Mouse (Mus musculus) stomach, embryonic 14.5 days (tissue): ENCODE measurements around the gene Pcyt2. TPM values are rescaled to one million over a fixed set of nuclear protein-coding genes. Genes with fewer than 3 reads are reported as not detected.

Source experiments
- ATAC-seq: fragments of 200-750 bp; cut with Nextera tagmentation; 2 replicates; pipeline ENCODE4 v1.8.0; 2017; ENCODE audit warnings: low read depth, moderate TSS enrichment; ENCODE audit not compliant: insufficient number of reproducible peaks, insufficient read depth, low FRiP score
- H3K27ac ChIP-seq: fragments of 300-500 bp; sonication (generic); 2 replicates; pipeline ENCODE4 v1.5.1; 2014; ENCODE audit warnings: mild to moderate bottlenecking, low read length, moderate library complexity, mixed read lengths
- H3K27me3 ChIP-seq: fragments of 300-500 bp; sonication (generic); 2 replicates; pipeline ENCODE4 v1.6.1; 2014; ENCODE audit warnings: low read length, control low read depth, mixed read lengths; ENCODE audit not compliant: control insufficient read depth, insufficient read depth
- H3K36me3 ChIP-seq: fragments of 300-500 bp; sonication (generic); 2 replicates; pipeline ENCODE4 v1.6.1; 2014; ENCODE audit warnings: mild to moderate bottlenecking, control low read depth, low read length, moderate library complexity, mixed read lengths; ENCODE audit not compliant: control insufficient read depth, insufficient read depth
- H3K4me1 ChIP-seq: fragments of 300-500 bp; sonication (generic); 2 replicates; pipeline ENCODE4 v1.6.1; 2014; ENCODE audit warnings: low read length, control low read depth, mixed read lengths; ENCODE audit not compliant: control insufficient read depth, insufficient read depth
- H3K4me2 ChIP-seq: fragments of 300-500 bp; sonication (generic); replicated peaks from 2 replicates; pipeline ENCODE4 v1.6.1; 2014; ENCODE audit warnings: low read depth, low read length, control low read depth
- H3K4me3 ChIP-seq: fragments of 300-500 bp; sonication (generic); 2 replicates; pipeline ENCODE4 v1.5.1; 2014; ENCODE audit warnings: low read depth, low read length, control low read depth
- H3K9ac ChIP-seq: fragments of 300-500 bp; sonication (generic); replicated peaks from 2 replicates; pipeline ENCODE4 v1.6.1; 2014; ENCODE audit warnings: low read depth, mild to moderate bottlenecking, control low read depth, low read length, moderate library complexity, mixed read lengths
- H3K9me3 ChIP-seq: fragments of 300-500 bp; sonication (generic); 2 replicates; pipeline ENCODE4 v1.6.1; 2016; ENCODE audit warnings: low read depth, low read length, control low read depth; ENCODE audit not compliant: control insufficient read depth
- WGBS: fragments of 180-500 bp; shearing (Covaris S2); extraction: QIAGEN DNeasy Blood & Tissue Kit; methylation state at CpG from one replicate; pipeline ENCODE4 v1.1.7; 2014; 5-methylcytosine and 5-hydroxymethylcytosine counted together
- polyA plus RNA-seq: library from polyadenylated mRNA; unstranded; fragments of >200 nt; fragmentation: Nextera tagmentation; extraction: Ambion mirVana; gene quantifications from 2 replicates; pipeline ENCODE4 v1.2.1, GENCODE M21; 2014

The Pcyt2 gene
- 119 and 135 TPM in 2 replicates for polyA plus RNA-seq

GRCm38 (mm10) chr11:120617519-120618112 is at the start of gene Pcyt2:
Gene Pcyt2 (minus strand): TSS chr11:120617936.
- H3K4me2 ChIP-seq = peak within 1 kb of the TSS; percentile 74
- peak; percentile 96 for ATAC-seq
- peak within 1 kb of the TSS; percentile 53 for H3K4me3 ChIP-seq
- peaks cover 43% of the 10 kb centered on the region for H3K36me3 ChIP-seq
- H3K27me3 ChIP-seq = no peaks in the 10 kb centered on the region
- H3K27ac ChIP-seq = no peak within 1 kb of the TSS
- H3K4me1 ChIP-seq = peaks cover 10% of the 10 kb centered on the region
- WGBS = under 1% methylated on average over 56 of the region's 56 CpGs
- H3K9me3 ChIP-seq = no peaks in the 10 kb centered on the region
- H3K9ac ChIP-seq = peak within 1 kb of the TSS; percentile 36; the same call in 1 of the 2 replicates

GRCm38 (mm10) chr11:120666617-120667016 is 48.9 kb upstream of the Pcyt2 start:
- Histone ChIP-seq H3K27ac (no peak overlapping the region), H3K27me3 (peaks cover 11% of the 10 kb centered on the region; the same call in 1 of the 2 replicates), H3K4me3 (no peak overlapping the region), H3K36me3 (no peaks in the 10 kb centered on the region), H3K9ac (no peak overlapping the region), H3K4me1 (no peaks in the 10 kb centered on the region), H3K9me3 (no peaks in the 10 kb centered on the region), H3K4me2 (no peak overlapping the region)
- no peak for ATAC-seq
- WGBS = 8% methylated on average over 3 of the region's 3 CpGs

GRCm38 (mm10) chr11:120665406-120665805 is 47.7 kb upstream of the Pcyt2 start:
- WGBS = 63% methylated on average over 3 of the region's 3 CpGs
- no peaks in the 10 kb centered on the region for H3K9me3 ChIP-seq
- no peak overlapping the region for H3K27ac ChIP-seq
- H3K4me3 ChIP-seq = no peak overlapping the region
- no peak overlapping the region for H3K4me2 ChIP-seq
- H3K36me3 ChIP-seq = no peaks in the 10 kb centered on the region
- peak; percentile 44; the same call in 1 of the 2 replicates for ATAC-seq
- H3K4me1 ChIP-seq = 0 out of 2 replicates have a peak, but pooled peaks cover 1% of the 10 kb centered on the region
- H3K27me3 ChIP-seq = peaks cover 22% of the 10 kb centered on the region
- H3K9ac ChIP-seq = no peak overlapping the region

GRCm38 (mm10) chr11:120663714-120664113 is 46.0 kb upstream of the Pcyt2 start:
- WGBS = 82% methylated on average over 5 of the region's 5 CpGs
- peaks cover 38% of the 10 kb centered on the region for H3K27me3 ChIP-seq

GRCm38 (mm10) chr11:120662759-120663158 is 45.0 kb upstream of the Pcyt2 start:
- Histone ChIP-seq H3K9ac (no peak overlapping the region), H3K9me3 (no peaks in the 10 kb centered on the region), H3K36me3 (no peaks in the 10 kb centered on the region), H3K4me2 (no peak overlapping the region), H3K4me1 (0 out of 2 replicates have a peak, but pooled peaks cover 6% of the 10 kb centered on the region), H3K27ac (no peak overlapping the region), H3K27me3 (peaks cover 44% of the 10 kb centered on the region), H3K4me3 (no peak overlapping the region)
- WGBS = 72% methylated on average over 6 of the region's 6 CpGs
- ATAC-seq = no peak

More at GRCm38 (mm10) chr11:120663714-120664113, 46.0 kb upstream of the Pcyt2 start:
- H3K36me3 ChIP-seq = no peaks in the 10 kb centered on the region
- H3K4me1 ChIP-seq = 0 out of 2 replicates have a peak, but pooled peaks cover 6% of the 10 kb centered on the region
- no peak overlapping the region for H3K9ac ChIP-seq
- H3K4me3 ChIP-seq = no peak overlapping the region
- H3K4me2 ChIP-seq = no peak overlapping the region
- no peaks in the 10 kb centered on the region for H3K9me3 ChIP-seq
- ATAC-seq = no peak
- H3K27ac ChIP-seq = no peak overlapping the region

GRCm38 (mm10) chr11:120661076-120661460 is 43.3 kb upstream of the Pcyt2 start, which contains the start of gene Notum:
Gene Notum (minus strand): TSS chr11:120661175.
- 1% methylated on average over 35 of the region's 35 CpGs for whole genome bisulfite sequencing
- peaks cover 44% of the 10 kb centered on the region for H3K27me3 ChIP-seq
- H3K27ac ChIP-seq = no peak within 1 kb of the TSS
- H3K9me3 ChIP-seq = no peaks in the 10 kb centered on the region
- no peak for ATAC-seq
- H3K9ac ChIP-seq = peak within 1 kb of the TSS; percentile 33; the same call in 1 of the 2 replicates
- peak within 1 kb of the TSS; percentile 41 for H3K4me3 ChIP-seq
- H3K36me3 ChIP-seq = no peaks in the 10 kb centered on the region
- peak within 1 kb of the TSS; percentile 51 for H3K4me2 ChIP-seq
- 0 out of 2 replicates have a peak, but pooled peaks cover 6% of the 10 kb centered on the region for H3K4me1 ChIP-seq

- ATAC-seq = peak; percentile 53
- peak overlapping the region; percentile 33; the same call in 1 of the 2 replicates for H3K9ac ChIP-seq
Measured at GRCm38 (mm10) chr11:120660301-120661075, 42.8 kb upstream of the Pcyt2 start.

GRCm38 (mm10) chr11:120659509-120660300 is 42.0 kb upstream of the Pcyt2 start:
- WGBS = 4% methylated on average over 50 of the region's 50 CpGs
- no peak for ATAC-seq

More at GRCm38 (mm10) chr11:120660301-120661075, 42.8 kb upstream of the Pcyt2 start:
- H3K36me3 ChIP-seq = no peaks in the 10 kb centered on the region
- H3K4me2 ChIP-seq = peak overlapping the region; percentile 51
- H3K9me3 ChIP-seq = no peaks in the 10 kb centered on the region
- H3K4me1 ChIP-seq = 0 out of 2 replicates have a peak, but pooled peaks cover 6% of the 10 kb centered on the region
- no peak overlapping the region for H3K27ac ChIP-seq
- peaks cover 44% of the 10 kb centered on the region for H3K27me3 ChIP-seq
- WGBS = under 1% methylated on average over 82 of the region's 95 CpGs
- H3K4me3 ChIP-seq = peak overlapping the region; percentile 41

More at GRCm38 (mm10) chr11:120659509-120660300, 42.0 kb upstream of the Pcyt2 start:
- H3K27ac ChIP-seq = no peak overlapping the region
- 0 out of 2 replicates have a peak overlapping the region, but pooled peaks have one; percentile 33 for H3K9ac ChIP-seq
- H3K27me3 ChIP-seq = peaks cover 44% of the 10 kb centered on the region
- 0 out of 2 replicates have a peak, but pooled peaks cover 6% of the 10 kb centered on the region for H3K4me1 ChIP-seq
- no peaks in the 10 kb centered on the region for H3K36me3 ChIP-seq
- H3K4me2 ChIP-seq = peak overlapping the region; percentile 51
- no peaks in the 10 kb centered on the region for H3K9me3 ChIP-seq
- peak overlapping the region; percentile 41 for H3K4me3 ChIP-seq
